Mouse (Mus musculus): ENCODE measurements around the gene Akap12.

The Akap12 gene

GRCm38 (mm10) chr10:4266041-4266930 is at the start of gene Akap12:
TSS of gene Akap12 (plus strand) at chr10:4266380.
- DNase-seq (ENCODE audit: low spot score in 2 of 2) = peak; percentile 40 to 45

DNA sequence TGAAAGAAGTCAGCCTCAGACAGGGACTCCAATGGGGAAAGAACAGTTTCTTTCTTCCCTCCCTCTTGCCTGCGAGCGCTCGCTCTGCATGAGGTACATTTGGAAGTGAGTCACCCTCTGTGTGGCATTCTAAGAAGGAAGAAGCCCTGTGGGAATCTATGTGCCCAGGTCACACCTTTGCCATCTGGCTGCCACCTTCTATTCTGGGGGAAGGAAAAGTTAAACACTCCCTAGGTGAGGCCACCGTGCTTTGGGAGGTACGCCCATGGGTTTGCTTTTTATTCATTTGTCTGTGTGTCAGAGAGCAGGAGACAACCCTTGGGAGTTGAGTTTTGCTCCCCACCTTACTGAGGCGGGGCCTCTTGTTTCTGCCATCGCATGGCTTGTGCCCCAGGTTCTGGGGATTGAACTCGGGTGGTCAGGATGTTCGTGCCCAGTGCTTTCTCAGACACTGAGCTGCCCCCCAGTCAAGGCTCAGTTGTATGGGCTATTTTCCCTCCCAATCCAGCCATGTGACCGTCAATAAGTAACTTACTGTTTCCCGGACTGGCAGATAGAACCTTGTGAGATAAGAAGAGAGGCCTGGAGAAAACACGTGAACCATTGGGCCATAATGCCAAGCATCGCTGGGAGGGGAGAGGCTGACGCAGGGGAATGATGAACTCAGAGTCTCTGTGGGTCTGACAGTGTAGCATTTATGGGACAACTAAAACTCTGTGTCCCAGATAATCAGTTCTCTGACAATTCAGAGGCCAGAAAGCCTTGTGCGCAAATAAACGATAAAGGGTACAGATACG is 35.4 kb upstream of the Akap12 start:
- DNase-seq (ENCODE audit: low spot score in 2 of 2) = no peak

- DNase-seq (ENCODE audit: low spot score in 2 of 2) = peak; percentile 13 to 28
Observed at GRCm38 (mm10) chr10:4233102-4233501, 33.1 kb upstream of the Akap12 start.

DNA sequence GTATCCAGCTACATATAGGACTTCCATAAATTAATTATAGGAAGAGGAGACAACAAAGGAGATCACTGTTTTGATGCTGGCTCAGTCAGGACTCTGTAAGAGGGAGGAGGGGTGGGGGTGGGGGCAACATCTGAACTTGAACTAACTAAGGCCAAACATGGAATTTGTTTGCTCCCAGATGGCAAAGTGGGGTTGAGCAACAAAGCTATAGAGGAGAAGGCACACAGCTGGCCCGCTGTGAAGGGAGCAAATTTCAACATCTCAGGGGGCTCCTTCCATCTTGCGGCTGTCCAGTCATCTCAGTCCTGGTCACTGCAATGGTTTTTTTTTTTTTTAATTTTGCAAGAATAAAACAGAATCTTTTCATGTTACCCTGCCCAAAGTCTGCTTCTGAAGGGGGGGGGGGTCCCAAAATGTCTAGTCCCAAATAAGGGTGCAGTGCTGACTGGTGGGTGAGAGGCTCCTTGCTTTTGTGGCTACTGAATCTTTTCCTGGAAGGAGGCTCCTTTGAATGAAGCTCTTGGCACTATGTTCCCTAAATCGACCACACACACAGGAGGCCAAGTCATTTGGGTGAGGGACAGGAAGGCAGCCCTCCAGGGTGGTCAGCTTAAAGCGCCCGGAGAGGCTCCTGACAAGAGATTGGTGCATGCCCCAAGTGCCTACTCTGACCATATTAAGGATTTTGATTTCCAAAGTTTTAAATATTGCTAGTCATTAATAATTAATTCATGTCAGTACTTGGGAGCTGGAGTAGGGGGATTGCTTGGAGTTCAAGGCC is 26.2 kb upstream of the Akap12 start:
- no peak for DNase-seq (ENCODE audit: low spot score in 2 of 2)

DNA sequence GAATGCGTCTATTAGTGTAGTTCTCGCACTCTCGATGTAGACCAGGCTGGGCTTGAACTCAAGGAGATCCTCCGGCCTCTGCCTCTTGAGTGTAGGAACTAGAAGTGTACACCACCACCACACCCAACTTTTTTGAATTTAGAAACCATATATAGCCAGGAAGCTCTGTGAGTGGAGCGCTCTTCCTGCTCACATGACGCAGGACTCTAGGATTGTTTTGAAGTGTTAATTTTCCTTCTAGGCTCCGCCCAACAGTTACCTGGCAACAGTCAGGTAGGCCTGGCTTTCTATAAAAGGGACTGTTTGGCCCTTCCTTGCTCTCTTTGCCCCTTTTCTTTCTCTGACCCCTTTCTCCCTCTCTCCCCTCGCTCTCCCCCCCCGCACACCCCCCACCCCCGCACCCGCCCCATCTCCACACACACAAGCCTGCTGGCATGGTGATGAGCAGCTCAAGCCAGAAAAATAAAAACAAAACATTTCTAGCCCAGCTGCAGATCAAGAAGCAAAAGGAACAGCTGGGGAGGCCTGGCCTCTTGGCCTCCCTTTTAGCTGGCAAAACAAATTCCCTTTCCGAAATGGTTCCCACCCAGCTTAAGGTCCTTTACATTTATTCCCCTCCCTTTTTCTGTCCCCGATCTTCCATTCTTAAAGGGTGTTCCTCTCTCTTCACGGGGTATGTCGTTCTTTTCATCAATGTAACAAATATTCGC is 22.4 kb upstream of the Akap12 start:
- DNase-seq (ENCODE audit: low spot score in 2 of 2) = no peak

- no peak for DNase-seq (ENCODE audit: low spot score in 2 of 2)
Observed at GRCm38 (mm10) chr10:4245812-4246211, 20.4 kb upstream of the Akap12 start.

DNA sequence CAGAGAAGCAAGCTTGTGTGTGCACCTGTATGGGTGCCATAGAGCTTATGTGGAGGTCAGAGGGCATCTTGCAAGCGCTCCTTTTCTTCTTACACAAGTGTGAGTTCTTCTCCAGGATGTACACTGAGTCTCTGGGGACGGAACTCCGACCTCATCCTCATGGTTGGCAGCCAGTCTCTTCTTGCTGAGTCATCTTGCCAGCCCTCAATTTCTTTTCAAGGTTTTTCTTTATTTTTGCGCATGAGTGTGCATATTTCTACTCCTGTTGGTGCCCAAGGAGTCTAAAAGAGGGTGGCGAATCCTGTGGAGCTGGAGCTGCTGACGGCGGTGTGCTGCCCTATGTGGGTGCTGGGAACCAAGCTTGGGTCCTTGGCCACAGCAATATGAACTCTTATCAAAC is 19.8 kb upstream of the Akap12 start:
- DNase-seq (ENCODE audit: low spot score in 2 of 2) = no peak

- no peak for DNase-seq (ENCODE audit: low spot score in 2 of 2)
Observed at GRCm38 (mm10) chr10:4249235-4249845, 16.8 kb upstream of the Akap12 start.

GRCm38 (mm10) chr10:4250681-4251080 is 15.5 kb upstream of the Akap12 start:
- no peak for DNase-seq (ENCODE audit: low spot score in 2 of 2)

DNA sequence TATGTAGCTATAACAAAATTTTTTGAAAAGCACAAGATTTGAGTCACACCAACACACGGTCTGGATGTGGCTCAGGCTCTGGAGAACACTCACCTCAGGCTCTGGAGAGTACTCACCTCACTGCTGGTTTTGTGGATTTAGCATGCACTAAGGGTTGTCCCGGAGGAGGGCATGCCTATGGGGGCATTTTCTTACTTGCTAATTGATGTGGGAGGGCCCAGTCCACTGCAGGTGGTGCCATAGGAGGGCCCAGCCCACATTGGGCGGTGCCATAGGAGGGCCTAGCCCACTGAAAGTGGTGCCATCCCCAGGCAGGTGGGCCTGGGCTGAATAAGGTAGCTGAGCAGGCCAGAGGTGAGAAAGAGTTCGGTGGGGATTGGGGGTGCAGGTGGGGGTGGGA is 12.6 kb upstream of the Akap12 start:
- DNase-seq (ENCODE audit: low spot score in 2 of 2) = no peak

GRCm38 (mm10) chr10:4254459-4254858 is 11.7 kb upstream of the Akap12 start:
- DNase-seq (ENCODE audit: low spot score in 2 of 2) = no peak

- DNase-seq (ENCODE audit: low spot score in 2 of 2) = no peak
Observed at GRCm38 (mm10) chr10:4260925-4261324, 5.3 kb upstream of the Akap12 start.

DNA sequence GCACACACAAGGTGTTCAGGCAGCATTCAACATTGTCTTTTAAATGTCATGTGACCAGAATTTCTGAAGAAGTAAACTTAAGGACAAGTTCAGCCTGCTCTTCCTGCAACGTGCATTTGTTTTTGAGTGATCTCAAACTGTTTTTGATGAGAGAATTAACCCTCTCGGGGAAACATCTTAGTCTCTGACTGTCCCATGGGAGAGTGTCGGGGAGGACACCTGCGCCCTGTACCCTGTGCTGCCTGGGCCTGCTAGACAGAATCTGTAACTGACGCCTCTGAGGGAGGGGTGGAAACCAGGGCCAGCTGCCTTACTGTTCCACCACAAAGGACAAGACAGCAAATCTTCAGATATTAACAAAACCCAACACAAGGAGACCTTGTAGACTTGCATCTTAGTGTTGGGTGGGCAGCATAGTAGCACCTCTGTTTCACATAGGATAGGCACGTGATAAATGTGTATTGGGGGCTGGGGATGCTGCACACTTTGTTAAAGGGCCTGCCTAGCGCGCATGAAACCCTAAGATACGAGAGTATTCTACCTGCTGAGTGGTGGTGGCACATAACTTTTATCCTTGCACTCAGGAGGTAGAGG is 4.7 kb upstream of the Akap12 start:
- no peak for DNase-seq (ENCODE audit: low spot score in 2 of 2)

DNA sequence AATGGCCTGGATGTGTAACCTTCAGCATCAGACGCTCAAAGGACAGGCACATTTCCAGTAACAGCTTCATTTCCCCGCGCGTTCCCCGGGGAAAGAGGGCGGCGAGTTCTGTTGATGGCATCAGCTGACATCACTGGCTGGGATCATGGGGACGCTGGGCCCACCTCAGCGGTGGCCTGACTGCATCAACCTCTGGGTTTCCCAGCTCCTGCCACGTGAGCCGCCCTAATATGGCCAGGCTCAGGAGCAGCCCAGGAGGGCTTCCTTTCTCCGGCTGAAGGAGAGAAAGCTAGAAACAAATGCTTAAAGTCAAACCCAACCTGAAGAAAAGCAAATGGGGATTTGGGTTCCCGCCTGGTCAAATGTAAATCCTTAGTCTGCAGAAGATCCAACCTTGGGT is 539 bp upstream of the Akap12 start:
- peak; percentile 17 to 43 for DNase-seq (ENCODE audit: low spot score in 2 of 2)

DNA sequence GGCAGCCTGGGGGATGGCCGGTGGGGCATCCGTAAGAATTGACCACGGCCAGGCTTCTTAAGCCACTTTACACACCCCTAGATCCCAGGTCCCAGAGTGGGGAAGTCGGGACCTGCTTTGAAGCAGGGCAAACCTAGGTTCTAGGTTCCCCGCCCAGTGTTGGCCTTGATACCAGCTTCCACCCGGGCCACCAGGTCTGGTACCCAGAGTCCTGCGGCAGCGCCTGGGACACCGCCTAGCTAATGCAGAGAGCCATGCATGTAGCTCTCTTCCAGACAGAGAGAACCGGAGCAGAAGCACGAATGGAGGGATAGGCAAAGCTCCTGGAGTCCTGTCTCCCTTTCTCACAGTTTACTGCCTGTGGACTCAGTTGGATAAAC is 741 bp downstream of the Akap12 start:
- DNase-seq (ENCODE audit: low spot score in 2 of 2) = peak; percentile 26 to 38

DNA sequence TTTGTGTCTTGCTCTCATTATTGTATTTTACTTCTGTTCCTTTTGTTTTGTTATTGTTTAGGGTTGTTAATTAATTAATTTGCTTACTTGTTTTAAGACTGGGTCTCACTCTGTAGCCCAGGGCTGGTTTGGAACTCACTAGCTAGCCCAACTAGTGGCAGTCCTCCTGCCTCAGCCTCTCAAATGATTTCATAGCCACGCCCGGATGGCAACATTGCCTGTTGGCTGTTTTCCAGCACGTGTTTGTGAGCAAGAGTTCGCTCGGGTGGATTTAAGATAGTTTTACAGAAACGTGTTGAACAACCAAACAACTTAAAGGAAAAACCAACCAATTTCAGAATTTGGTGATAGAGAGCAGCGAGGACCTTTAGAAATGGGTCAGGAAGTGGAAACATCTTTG is 1.3 kb downstream of the Akap12 start:
- no peak for DNase-seq (ENCODE audit: low spot score in 2 of 2)

GRCm38 (mm10) chr10:4268140-4268539 is 2.0 kb downstream of the Akap12 start:
- DNase-seq (ENCODE audit: low spot score in 2 of 2) = no peak

DNA sequence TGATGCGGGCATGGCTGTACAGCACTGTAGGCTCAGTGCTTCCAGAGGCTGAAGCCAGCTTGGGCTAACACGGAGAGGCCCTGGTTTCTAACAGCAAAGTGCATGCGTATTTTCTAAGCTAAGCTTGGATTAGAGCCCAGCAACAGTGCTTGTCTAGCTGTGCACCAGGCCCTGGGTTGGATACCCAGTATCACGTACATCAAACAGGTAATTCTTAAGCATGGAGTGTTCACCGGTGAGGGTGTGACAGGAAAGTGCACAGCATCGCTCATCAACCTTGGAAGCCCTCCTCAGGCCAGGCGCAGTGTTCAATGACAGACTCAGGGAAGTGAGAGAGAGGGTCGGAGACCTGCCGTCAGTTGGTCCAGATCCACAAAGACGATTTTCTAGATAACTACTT is 9.4 kb downstream of the Akap12 start:
- DNase-seq (ENCODE audit: low spot score in 2 of 2) = no peak

- DNase-seq (ENCODE audit: low spot score in 2 of 2) = no peak
Observed at GRCm38 (mm10) chr10:4276081-4276480, 9.9 kb downstream of the Akap12 start.

DNA sequence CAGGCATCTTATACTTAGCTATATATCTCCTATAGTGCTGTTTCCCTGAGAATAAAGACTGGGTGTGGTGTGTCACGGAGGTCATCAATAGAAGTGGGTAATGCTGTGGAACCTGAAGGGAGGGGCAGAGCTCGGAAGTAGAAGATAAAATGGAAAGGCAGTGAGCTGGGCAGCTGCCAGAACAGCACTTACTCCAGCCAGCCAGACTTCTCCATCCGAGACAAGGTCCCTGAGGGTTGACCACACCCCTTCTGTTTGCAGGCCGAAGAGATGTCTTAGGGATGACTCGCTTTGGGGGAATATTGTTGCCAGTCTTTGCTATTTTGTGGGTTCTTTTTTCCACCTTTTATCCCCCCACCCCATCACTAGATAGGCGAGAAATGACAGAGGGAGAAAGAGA is 11.9 kb downstream of the Akap12 start:
- DNase-seq (ENCODE audit: low spot score in 2 of 2) = no peak

DNA sequence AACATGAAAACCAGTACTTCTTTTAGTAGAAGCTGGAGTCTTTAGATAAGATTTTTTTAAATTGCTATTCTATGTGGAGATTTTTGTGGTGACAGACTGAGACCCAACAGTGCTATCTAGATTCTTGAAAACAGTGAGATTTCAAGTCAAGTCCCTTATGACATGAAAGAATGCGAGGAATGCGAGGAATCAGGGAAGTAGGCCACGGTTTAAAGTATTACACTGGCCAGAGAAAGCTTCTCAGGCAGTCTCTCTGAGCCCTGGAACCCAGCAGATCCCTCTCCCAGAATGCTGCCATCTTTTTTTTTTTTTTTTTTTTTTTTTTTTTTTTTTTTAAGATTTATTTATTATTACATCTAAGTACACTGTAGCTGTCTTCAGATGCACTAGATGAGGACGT is 16.2 kb downstream of the Akap12 start:
- no peak for DNase-seq (ENCODE audit: low spot score in 2 of 2)
